Mouse (Mus musculus) CH12.LX (cell line): Measurements from ENCODE around the gene Gm38392.

Experiments
- CTCF ChIP-seq, 2 experiments: IDR thresholded peaks in 1 of 2; conservative IDR thresholded peaks in 1 of 2; 2 replicates each; pipeline ENCODE4 v1.5.1; 2011 to 2012; ENCODE audit warnings: low read depth in 2 of 2, low read length in 2 of 2, improper control_type of control experiment in 1 of 2, inconsistent platforms in 1 of 2, mild to moderate bottlenecking in 1 of 2, moderate library complexity in 1 of 2
- MEF2A ChIP-seq: IDR thresholded peaks from 2 replicates; pipeline ENCODE4 v1.6.1; 2014; ENCODE audit warnings: low read depth, mild to moderate bottlenecking, inconsistent platforms, low read length, improper control_type of control experiment, borderline replicate concordance
- POLR2A ChIP-seq: IDR thresholded peaks from 2 replicates; pipeline ENCODE4 v1.6.1; 2011; ENCODE audit warnings: low read depth, mild to moderate bottlenecking, improper control_type of control experiment, low read length
- SIN3A ChIP-seq: IDR thresholded peaks from 2 replicates; pipeline ENCODE4 v1.6.1; 2012; ENCODE audit warnings: low read length, improper control_type of control experiment, inconsistent platforms
- ZC3H11A ChIP-seq: IDR thresholded peaks from 2 replicates; pipeline ENCODE4 v1.6.1; 2012; ENCODE audit warnings: low read depth, mild to moderate bottlenecking, inconsistent platforms, low read length, improper control_type of control experiment

DNA sequence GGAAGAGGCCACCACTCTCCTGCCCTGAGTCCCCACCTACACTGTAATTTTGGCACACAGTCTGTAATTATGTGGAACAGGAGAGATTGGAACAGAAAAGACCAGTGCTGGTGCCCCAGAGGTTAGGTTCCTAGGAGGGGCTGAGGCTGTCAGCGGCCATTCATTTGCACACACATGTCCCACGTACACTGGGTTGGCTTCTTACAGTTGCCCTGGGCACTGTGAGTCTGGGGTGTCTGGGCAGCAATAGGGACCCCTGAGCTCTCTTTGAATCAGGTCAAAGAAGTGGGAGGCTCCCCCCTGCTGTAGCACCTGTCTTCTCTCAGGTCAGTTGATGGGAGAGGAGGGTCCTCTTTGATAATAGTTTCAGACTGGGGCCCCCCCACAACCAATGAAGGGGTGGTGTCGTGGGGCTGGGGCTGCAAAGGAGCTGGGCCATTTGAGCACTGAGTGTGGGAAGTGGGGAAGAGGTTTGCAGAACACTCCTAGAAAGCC, 78.7 kb downstream of the Gm38392 start:
- no peak for TF ChIP-seq MEF2A
- TF ChIP-seq POLR2A = no peak
- no peak for TF ChIP-seq SIN3A
- TF ChIP-seq CTCF (conservative IDR thresholded peaks at IDR 0.05 in 1 of 2, IDR thresholded peaks at IDR 0.05 in 1 of 2; ENCODE audit: low read depth in 2 of 2, low read length in 2 of 2) = no peak
- TF ChIP-seq ZC3H11A = no peak
